Mouse (Mus musculus): Measurements from ENCODE around the gene Igsf8.

Igsf8 gene

GRCm38 (mm10) chr1:172325680-172326535 is 64.5 kb downstream of the Igsf8 start:
- no peak for DNase-seq (ENCODE audit: low spot score)

- DNase-seq (ENCODE audit: low spot score): no peak
Observed at GRCm38 (mm10) chr1:172326684-172327083, 65.2 kb downstream of the Igsf8 start.

GRCm38 (mm10) chr1:172327206-172328001 is 66.0 kb downstream of the Igsf8 start:
- DNase-seq (ENCODE audit: low spot score): no peak

GRCm38 (mm10) chr1:172328041-172328440 is 66.6 kb downstream of the Igsf8 start:
- no peak for DNase-seq (ENCODE audit: low spot score)

GRCm38 (mm10) chr1:172328461-172328860 is 67.0 kb downstream of the Igsf8 start:
- no peak for DNase-seq (ENCODE audit: low spot score)

- no peak for DNase-seq (ENCODE audit: low spot score)
Observed at GRCm38 (mm10) chr1:172329131-172329530, 67.7 kb downstream of the Igsf8 start, which contains the start of gene Kcnj9. Gene Kcnj9, minus strand, starts transcription at chr1:172329318.

- DNase-seq (ENCODE audit: low spot score): no peak
Observed at GRCm38 (mm10) chr1:172329616-172330015, 68.2 kb downstream of the Igsf8 start.

- no peak for DNase-seq (ENCODE audit: low spot score)
Observed at GRCm38 (mm10) chr1:172331422-172331947, 70.0 kb downstream of the Igsf8 start.

- DNase-seq (ENCODE audit: low spot score): no peak
Observed at GRCm38 (mm10) chr1:172332925-172333324, 71.5 kb downstream of the Igsf8 start.

- DNase-seq (ENCODE audit: low spot score): no peak
Observed at GRCm38 (mm10) chr1:172333512-172333911, 72.1 kb downstream of the Igsf8 start.

GRCm38 (mm10) chr1:172335804-172336203 is 74.4 kb downstream of the Igsf8 start:
- DNase-seq (ENCODE audit: low spot score): no peak

- no peak for DNase-seq (ENCODE audit: low spot score)
Observed at GRCm38 (mm10) chr1:172337411-172338185, 76.2 kb downstream of the Igsf8 start.

- no peak for DNase-seq (ENCODE audit: low spot score)
Observed at GRCm38 (mm10) chr1:172340729-172341321, 79.4 kb downstream of the Igsf8 start, which contains the start of gene Kcnj10. Gene Kcnj10, plus strand, starts transcription at chr1:172341210.

GRCm38 (mm10) chr1:172341386-172341785 is 79.9 kb downstream of the Igsf8 start:
- no peak for DNase-seq (ENCODE audit: low spot score)

GRCm38 (mm10) chr1:172342729-172343128 is 81.3 kb downstream of the Igsf8 start:
- no peak for DNase-seq (ENCODE audit: low spot score)

- DNase-seq (ENCODE audit: low spot score): no peak
Observed at GRCm38 (mm10) chr1:172343914-172344313, 82.5 kb downstream of the Igsf8 start.

- no peak for DNase-seq (ENCODE audit: low spot score)
Observed at GRCm38 (mm10) chr1:172344820-172345219, 83.4 kb downstream of the Igsf8 start.

- DNase-seq (ENCODE audit: low spot score): no peak
Observed at GRCm38 (mm10) chr1:172346707-172347106, 85.3 kb downstream of the Igsf8 start.

GRCm38 (mm10) chr1:172347382-172347781 is 85.9 kb downstream of the Igsf8 start:
- no peak for DNase-seq (ENCODE audit: low spot score)

- DNase-seq (ENCODE audit: low spot score): no peak
Observed at GRCm38 (mm10) chr1:172349504-172349903, 88.1 kb downstream of the Igsf8 start.

All from ovary, postnatal 10 days (tissue).